Mouse (Mus musculus): Measurements from ENCODE around the gene Fbxl8. TPM values are rescaled to one million over a fixed set of nuclear protein-coding genes. Genes with fewer than 3 reads are reported as not detected.
A peak's percentile ranks its signal among the peaks of the same experiment; 100 is the strongest.
"Not testable (repeated sequence)": the region's sequence is repeated elsewhere in the genome, so short reads cannot be mapped to it uniquely, and the experiment has no call there.

Gene Fbxl8
- polyA plus RNA-seq, 1 experiment from 2014 or later: 4.4 TPM

GRCm38 (mm10) chr8:105289805-105290460 lies 25.5 kb downstream of the Fbxl8 start, which contains the start of gene 4931428F04Rik:
Gene 4931428F04Rik, minus strand, starts transcription at chr8:105289864.
- Histone ChIP-seq H3K27me3 (replicated peaks) (peaks cover 10% of the 10 kb centered on the region), H3K4me2 (peak within 1 kb of the TSS; percentile 84), H3K27ac (peak within 1 kb of the TSS; percentile 91), H3K9ac (peak within 1 kb of the TSS; percentile 34; the same call in 1 of the 2 replicates), H3K4me3 (replicated peaks) (peak within 1 kb of the TSS; percentile 57), H3K4me1 (peaks cover 23% of the 10 kb centered on the region), H3K36me3 (no peaks in the 10 kb centered on the region), H3K9me3 (no peaks in the 10 kb centered on the region)
- 3% methylated on average over 43 of the region's 43 CpGs for WGBS
- ATAC-seq (ENCODE audit: insufficient read depth, low FRiP score, low read depth): 0 out of 2 replicates have a peak, but pooled peaks have one; percentile 6

GRCm38 (mm10) chr8:105290554-105291314 lies 26.3 kb downstream of the Fbxl8 start:
- no peaks in the 10 kb centered on the region for H3K36me3 ChIP-seq
- peak overlapping the region; percentile 84 for H3K4me2 ChIP-seq
- peaks cover 10% of the 10 kb centered on the region for H3K27me3 ChIP-seq (replicated peaks)
- peak overlapping the region; percentile 19; the same call in 1 of the 2 replicates for H3K4me3 ChIP-seq (replicated peaks)
- 8% methylated on average over 31 of the region's 31 CpGs for WGBS
- no peak overlapping the region for H3K27ac ChIP-seq
- ATAC-seq (ENCODE audit: insufficient read depth, low FRiP score, low read depth): no peak
- peaks cover 23% of the 10 kb centered on the region for H3K4me1 ChIP-seq
- no peak overlapping the region for H3K9ac ChIP-seq
- no peaks in the 10 kb centered on the region for H3K9me3 ChIP-seq

- H3K4me3 ChIP-seq (replicated peaks); H3K27ac ChIP-seq; H3K4me2 ChIP-seq; H3K36me3 ChIP-seq; H3K9ac ChIP-seq; ATAC-seq (ENCODE audit: insufficient read depth, low FRiP score, low read depth); H3K9me3 ChIP-seq: not testable (repeated sequence)
- 79% methylated on average over 8 of the region's 8 CpGs for WGBS
- peaks cover 10% of the 10 kb centered on the region for H3K27me3 ChIP-seq (replicated peaks)
- H3K4me1 ChIP-seq: peaks cover 23% of the 10 kb centered on the region
These were observed 26.9 kb downstream of the Fbxl8 start for GRCm38 (mm10) chr8:105291364-105291763.

- ATAC-seq (ENCODE audit: insufficient read depth, low FRiP score, low read depth); H3K9ac ChIP-seq; H3K27ac ChIP-seq; H3K9me3 ChIP-seq; H3K4me3 ChIP-seq (replicated peaks); H3K36me3 ChIP-seq; H3K4me2 ChIP-seq: not testable (repeated sequence)
- H3K4me1 ChIP-seq: peaks cover 23% of the 10 kb centered on the region
- H3K27me3 ChIP-seq (replicated peaks): peaks cover 10% of the 10 kb centered on the region
- 61% methylated on average over 3 of the region's 3 CpGs for WGBS
These were observed 27.4 kb downstream of the Fbxl8 start for GRCm38 (mm10) chr8:105291802-105292201.

GRCm38 (mm10) chr8:105292471-105292870 lies 28.0 kb downstream of the Fbxl8 start:
- H3K36me3 ChIP-seq: no peaks in the 10 kb centered on the region
- H3K27me3 ChIP-seq (replicated peaks): peaks cover 10% of the 10 kb centered on the region
- H3K4me3 ChIP-seq (replicated peaks): no peak overlapping the region
- H3K4me1 ChIP-seq: peaks cover 28% of the 10 kb centered on the region
- H3K9me3 ChIP-seq: no peaks in the 10 kb centered on the region
- H3K9ac ChIP-seq: no peak overlapping the region
- H3K27ac ChIP-seq: no peak overlapping the region
- no peak for ATAC-seq (ENCODE audit: insufficient read depth, low FRiP score, low read depth)
- WGBS: 78% methylated on average over 7 of the region's 7 CpGs
- no peak overlapping the region for H3K4me2 ChIP-seq

GRCm38 (mm10) chr8:105293405-105293804 lies 29.0 kb downstream of the Fbxl8 start:
- 70% methylated on average over 19 of the region's 19 CpGs for WGBS
- Histone ChIP-seq H3K4me1 (peaks cover 27% of the 10 kb centered on the region), H3K36me3 (no peaks in the 10 kb centered on the region), H3K27ac (no peak overlapping the region), H3K27me3 (replicated peaks) (peaks cover 10% of the 10 kb centered on the region), H3K4me3 (replicated peaks) (no peak overlapping the region), H3K4me2 (no peak overlapping the region), H3K9me3 (no peaks in the 10 kb centered on the region), H3K9ac (no peak overlapping the region)
- ATAC-seq (ENCODE audit: insufficient read depth, low FRiP score, low read depth): no peak

GRCm38 (mm10) chr8:105294776-105295175 lies 30.3 kb downstream of the Fbxl8 start:
- no peak overlapping the region for H3K4me2 ChIP-seq
- H3K4me1 ChIP-seq: peaks cover 30% of the 10 kb centered on the region
- WGBS: 65% methylated on average over 9 of the region's 9 CpGs
- no peaks in the 10 kb centered on the region for H3K9me3 ChIP-seq
- no peak for ATAC-seq (ENCODE audit: insufficient read depth, low FRiP score, low read depth)
- H3K27me3 ChIP-seq (replicated peaks): peaks cover 10% of the 10 kb centered on the region
- peak overlapping the region; percentile 6; the same call in 1 of the 2 replicates for H3K4me3 ChIP-seq (replicated peaks)
- H3K36me3 ChIP-seq: peaks cover 1% of the 10 kb centered on the region
- H3K27ac ChIP-seq: no peak overlapping the region
- no peak overlapping the region for H3K9ac ChIP-seq

- Histone ChIP-seq H3K27ac (peak overlapping the region; percentile 11; the same call in 1 of the 2 replicates), H3K4me1 (peaks cover 27% of the 10 kb centered on the region), H3K9me3 (no peaks in the 10 kb centered on the region), H3K4me3 (replicated peaks) (peak overlapping the region; percentile 6; the same call in 1 of the 2 replicates), H3K27me3 (replicated peaks) (peaks cover 6% of the 10 kb centered on the region), H3K4me2 (peak overlapping the region; percentile 12; the same call in 1 of the 2 replicates), H3K9ac (no peak overlapping the region), H3K36me3 (peaks cover 6% of the 10 kb centered on the region)
- 68% methylated on average over 11 of the region's 11 CpGs for WGBS
- no peak for ATAC-seq (ENCODE audit: insufficient read depth, low FRiP score, low read depth)
These were observed 30.8 kb downstream of the Fbxl8 start for GRCm38 (mm10) chr8:105295256-105295655.

GRCm38 (mm10) chr8:105295895-105296573 lies 31.6 kb downstream of the Fbxl8 start, which contains the start of gene Exoc3l:
Gene Exoc3l, minus strand, starts transcription at chr8:105296101.
- H3K4me3 ChIP-seq (replicated peaks): peak within 1 kb of the TSS; percentile 80
- no peak for ATAC-seq (ENCODE audit: insufficient read depth, low FRiP score, low read depth)
- WGBS: 54% methylated on average over 11 of the region's 11 CpGs
- no peaks in the 10 kb centered on the region for H3K9me3 ChIP-seq
- H3K4me2 ChIP-seq: peak within 1 kb of the TSS; percentile 72
- peak within 1 kb of the TSS; percentile 11; the same call in 1 of the 2 replicates for H3K27ac ChIP-seq
- no peaks in the 10 kb centered on the region for H3K27me3 ChIP-seq (replicated peaks)
- peaks cover 20% of the 10 kb centered on the region for H3K4me1 ChIP-seq
- H3K9ac ChIP-seq: no peak within 1 kb of the TSS
- peaks cover 13% of the 10 kb centered on the region for H3K36me3 ChIP-seq

GRCm38 (mm10) chr8:105297511-105298192 lies 33.2 kb downstream of the Fbxl8 start, which contains the start of gene E2f4:
Gene E2f4, plus strand, starts transcription at chr8:105297663.
- ATAC-seq (ENCODE audit: insufficient read depth, low FRiP score, low read depth): peak; percentile 86; the same call in 1 of the 2 replicates
- H3K4me2 ChIP-seq: peak within 1 kb of the TSS; percentile 72

More at GRCm38 (mm10) chr8:105297511-105298192, 33.2 kb downstream of the Fbxl8 start, which contains the start of gene E2f4:
- peaks cover 20% of the 10 kb centered on the region for H3K4me1 ChIP-seq
- H3K27ac ChIP-seq: peak within 1 kb of the TSS; percentile 49
- peaks cover 21% of the 10 kb centered on the region for H3K36me3 ChIP-seq
- H3K4me3 ChIP-seq (replicated peaks): peak within 1 kb of the TSS; percentile 80
- peak within 1 kb of the TSS; percentile 83 for H3K9ac ChIP-seq
- WGBS: under 1% methylated on average over 58 of the region's 58 CpGs
- H3K27me3 ChIP-seq (replicated peaks): no peaks in the 10 kb centered on the region
- no peaks in the 10 kb centered on the region for H3K9me3 ChIP-seq

All from stomach, embryonic 15.5 days (tissue).